Mouse (Mus musculus): ENCODE results near the gene Rictor.

Gene Rictor

GRCm38 (mm10) chr15:6707936-6708525 lies at the start of gene Rictor:
Rictor (plus strand) TSS chr15:6708379.
- DNase-seq, result peak; percentile 74 to 83

- no peak for DNase-seq
Observed at GRCm38 (mm10) chr15:6661951-6662350, 46.2 kb upstream of the Rictor start.

GRCm38 (mm10) chr15:6663991-6664390 lies 44.2 kb upstream of the Rictor start:
- DNase-seq, result no peak

GRCm38 (mm10) chr15:6666072-6666471 lies 42.1 kb upstream of the Rictor start:
- no peak for DNase-seq

GRCm38 (mm10) chr15:6668793-6669437 lies 39.3 kb upstream of the Rictor start:
- DNase-seq, result no peak

GRCm38 (mm10) chr15:6678479-6678878 lies 29.7 kb upstream of the Rictor start:
- no peak for DNase-seq

GRCm38 (mm10) chr15:6702164-6702563 lies 6.0 kb upstream of the Rictor start:
- peak in 1 of 2 experiments; percentile 12 for DNase-seq

- no peak for DNase-seq
Observed at GRCm38 (mm10) chr15:6705351-6705901, 2.8 kb upstream of the Rictor start.

GRCm38 (mm10) chr15:6707551-6707935 lies 636 bp upstream of the Rictor start:
- peak; percentile 60 to 66 for DNase-seq

- DNase-seq, result peak; percentile 49 to 50
Observed at GRCm38 (mm10) chr15:6708526-6709441, 605 bp downstream of the Rictor start.

- no peak for DNase-seq
Observed at GRCm38 (mm10) chr15:6709618-6710017, 1.4 kb downstream of the Rictor start.

- no peak for DNase-seq
Observed at GRCm38 (mm10) chr15:6710341-6710740, 2.2 kb downstream of the Rictor start.

GRCm38 (mm10) chr15:6711226-6711625 lies 3.0 kb downstream of the Rictor start:
- no peak for DNase-seq

- no peak for DNase-seq
Observed at GRCm38 (mm10) chr15:6714819-6715218, 6.6 kb downstream of the Rictor start.

GRCm38 (mm10) chr15:6715237-6715636 lies 7.1 kb downstream of the Rictor start:
- no peak for DNase-seq

GRCm38 (mm10) chr15:6721385-6721784 lies 13.2 kb downstream of the Rictor start:
- DNase-seq, result no peak

GRCm38 (mm10) chr15:6721802-6722201 lies 13.6 kb downstream of the Rictor start:
- DNase-seq, result no peak

GRCm38 (mm10) chr15:6722405-6723176 lies 14.4 kb downstream of the Rictor start:
- DNase-seq, result no peak

GRCm38 (mm10) chr15:6723338-6723737 lies 15.2 kb downstream of the Rictor start:
- DNase-seq, result no peak

GRCm38 (mm10) chr15:6724442-6724841 lies 16.3 kb downstream of the Rictor start:
- DNase-seq, result no peak

- no peak for DNase-seq
Observed at GRCm38 (mm10) chr15:6726130-6726808, 18.1 kb downstream of the Rictor start.

GRCm38 (mm10) chr15:6733076-6733475 lies 24.9 kb downstream of the Rictor start:
- no peak for DNase-seq

Measured in cerebellum, postnatal 36 days (tissue).